In the genomic region with DNA sequence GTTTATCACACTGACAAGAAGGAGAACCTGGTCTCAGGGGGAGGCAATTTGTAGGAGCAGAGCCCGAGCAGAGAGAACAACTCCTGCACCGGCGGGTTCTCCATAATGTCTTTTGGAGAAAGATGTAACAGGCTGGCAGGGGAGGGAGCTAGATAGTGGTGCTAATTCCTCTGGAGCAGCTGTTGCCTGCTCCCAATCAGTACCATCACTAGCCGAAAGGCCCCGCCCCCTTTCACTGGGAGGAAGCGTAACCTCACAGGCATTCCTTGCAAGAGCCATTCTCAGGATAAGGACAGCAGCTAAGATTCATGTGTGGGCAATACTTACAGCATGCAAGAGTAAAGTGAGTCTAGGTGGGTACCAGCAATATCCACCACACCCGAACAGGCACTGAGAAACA, we compare ENCODE assay signal across 11 mouse cellular contexts. TPM values are rescaled to one million over a fixed set of nuclear protein-coding genes. Genes with fewer than 3 reads are reported as not detected.
DNase-seq lines count a peak whose midpoint lies in the region; ATAC-seq and TF ChIP-seq lines count a peak whose summit lies in the region.
"Had no signal": no experiment of that assay in that cellular context is flagged by ENCODE, and none has a peak within 500 bp of the region (broad histone marks: within the 10 kb centered on the region; RNA-seq: fewer than 3 reads in every experiment).

No protein-coding gene starts in this region.

- H3K27ac ChIP-seq in hindbrain, embryonic 11.5 days (ENCODE audit: low read depth, low read length), result no peak overlapping the region
- no peak overlapping the region for H3K27ac ChIP-seq in hindbrain, embryonic 13.5 days
- H3K27ac ChIP-seq in liver, embryonic 11.5 days (ENCODE audit: low read depth, low read length), result no peak overlapping the region
- no peak overlapping the region for H3K27ac ChIP-seq in forebrain, embryonic 15.5 days (replicated peaks)
- H3K27ac ChIP-seq: forebrain, embryonic 13.5 days; lung, embryonic 15.5 days had no signal

- no peak overlapping the region for H3ac ChIP-seq in C2C12 (ENCODE audit: control insufficient read depth, insufficient read length, low read depth)

- no peaks in the 10 kb centered on the region for H3K79me3 ChIP-seq in C2C12 (ENCODE audit: low read depth)

- no peak overlapping the region for H3K4me3 ChIP-seq in hindbrain, embryonic 11.5 days (ENCODE audit: low read depth, low read length)
- H3K4me3 ChIP-seq in hindbrain, embryonic 13.5 days, result no peak overlapping the region
- no peak overlapping the region for H3K4me3 ChIP-seq in C2C12 (ENCODE audit: insufficient read depth, poor library complexity, severe bottlenecking)
- H3K4me3 ChIP-seq in liver, embryonic 11.5 days (ENCODE audit: low read depth, low read length), result no peak overlapping the region
- no peak overlapping the region for H3K4me3 ChIP-seq in forebrain, embryonic 15.5 days
- H3K4me3 ChIP-seq: forebrain, embryonic 13.5 days; lung, embryonic 15.5 days had no signal

- H3K27me3 ChIP-seq in hindbrain, embryonic 11.5 days (ENCODE audit: control insufficient read depth, insufficient read depth, low read length), result no peaks in the 10 kb centered on the region
- H3K27me3 ChIP-seq in hindbrain, embryonic 13.5 days, result no peaks in the 10 kb centered on the region
- no peaks in the 10 kb centered on the region for H3K27me3 ChIP-seq in C2C12 (ENCODE audit: control insufficient read depth, insufficient read depth, insufficient read length)
- no peaks in the 10 kb centered on the region; the same call in 1 of the 2 replicates for H3K27me3 ChIP-seq in liver, embryonic 11.5 days (replicated peaks; ENCODE audit: control insufficient read depth, insufficient read depth, low read length)
- H3K27me3 ChIP-seq in forebrain, embryonic 15.5 days, result no peaks in the 10 kb centered on the region
- H3K27me3 ChIP-seq: forebrain, embryonic 13.5 days; lung, embryonic 15.5 days had no signal

- H3K79me2 ChIP-seq in C2C12 (ENCODE audit: control insufficient read depth, insufficient read depth), result no peaks in the 10 kb centered on the region

- ATAC-seq in hindbrain, embryonic 11.5 days (ENCODE audit: low FRiP score), result no peak
- ATAC-seq in hindbrain, embryonic 13.5 days (ENCODE audit: low FRiP score), result no peak
- ATAC-seq in common myeloid progenitor, adult 5-6 weeks (replicated peaks; ENCODE audit: low read depth, poor library complexity, severe bottlenecking), result peak; percentile 26
- ATAC-seq in liver, embryonic 11.5 days (replicated peaks; ENCODE audit: low FRiP score), result peak; percentile 45; the same call in 1 of the 2 replicates
- ATAC-seq in forebrain, embryonic 15.5 days (replicated peaks), result no peak
- ATAC-seq in inflammation-experienced regulatory T-cells, adult 6 months, result no peak
- ATAC-seq: forebrain, embryonic 13.5 days had no signal

- no peak for TF ChIP-seq CTCF in C2C12 (IDR thresholded peaks at IDR 0.05; ENCODE audit: control insufficient read depth, insufficient read depth, insufficient read length)

- H3K4me2 ChIP-seq in hindbrain, embryonic 11.5 days (replicated peaks; ENCODE audit: low read depth, low read length), result no peak overlapping the region
- H3K4me2 ChIP-seq in hindbrain, embryonic 13.5 days, result no peak overlapping the region
- H3K4me2 ChIP-seq in liver, embryonic 11.5 days, result no peak overlapping the region
- H3K4me2 ChIP-seq in forebrain, embryonic 15.5 days (replicated peaks), result no peak overlapping the region
- H3K4me2 ChIP-seq: forebrain, embryonic 13.5 days; lung, embryonic 15.5 days had no signal

- H3K9ac ChIP-seq in hindbrain, embryonic 11.5 days (ENCODE audit: low read depth, low read length), result 0 out of 2 replicates have a peak overlapping the region, but pooled peaks have one; percentile 16
- no peak overlapping the region for H3K9ac ChIP-seq in hindbrain, embryonic 13.5 days
- no peak overlapping the region for H3K9ac ChIP-seq in liver, embryonic 11.5 days (ENCODE audit: low read depth, low read length)
- no peak overlapping the region for H3K9ac ChIP-seq in forebrain, embryonic 15.5 days (replicated peaks)
- H3K9ac ChIP-seq: forebrain, embryonic 13.5 days; lung, embryonic 15.5 days had no signal

- WGBS in hindbrain, embryonic 11.5 days, result 58% methylated on average over 7 of the region's 7 CpGs
- 60% methylated on average over 7 of the region's 7 CpGs for WGBS in hindbrain, embryonic 13.5 days
- 22% methylated on average over 7 of the region's 7 CpGs for WGBS in liver, embryonic 11.5 days
- WGBS in forebrain, embryonic 15.5 days, result 71% methylated on average over 7 of the region's 7 CpGs

- peaks cover 2% of the 10 kb centered on the region; the same call in 1 of the 2 replicates for H3K36me3 ChIP-seq in hindbrain, embryonic 11.5 days (ENCODE audit: control insufficient read depth, insufficient read depth, low read length)
- H3K36me3 ChIP-seq in hindbrain, embryonic 13.5 days, result peaks cover 6% of the 10 kb centered on the region; the same call in 1 of the 2 replicates
- H3K36me3 ChIP-seq in C2C12 (ENCODE audit: control insufficient read depth, insufficient read depth), result no peaks in the 10 kb centered on the region
- H3K36me3 ChIP-seq in liver, embryonic 11.5 days (ENCODE audit: control insufficient read depth, insufficient read depth, low read length), result no peaks in the 10 kb centered on the region
- H3K36me3 ChIP-seq in forebrain, embryonic 15.5 days, result no peaks in the 10 kb centered on the region
- H3K36me3 ChIP-seq: lung, embryonic 15.5 days had no signal

- H3K4me1 ChIP-seq in hindbrain, embryonic 11.5 days (replicated peaks; ENCODE audit: control insufficient read depth, insufficient read depth, low read length), result no peaks in the 10 kb centered on the region
- peaks cover 25% of the 10 kb centered on the region for H3K4me1 ChIP-seq in hindbrain, embryonic 13.5 days (replicated peaks)
- H3K4me1 ChIP-seq in liver, embryonic 11.5 days (replicated peaks; ENCODE audit: control insufficient read depth, insufficient read depth, low read length), result peaks cover 20% of the 10 kb centered on the region
- no peaks in the 10 kb centered on the region for H3K4me1 ChIP-seq in forebrain, embryonic 15.5 days
- H3K4me1 ChIP-seq: forebrain, embryonic 13.5 days had no signal

- DNase-seq in hindbrain, embryonic 11.5 days (ENCODE audit: low spot score), result no peak
- DNase-seq in liver, embryonic 11.5 days (ENCODE audit: low spot score), result no peak
- DNase-seq in Muller cell, postnatal 12 days (ENCODE audit: inconsistent ontology term), result no peak
- DNase-seq: kidney, adult 2 months had no signal

- H3K9me3 ChIP-seq in hindbrain, embryonic 11.5 days (ENCODE audit: control insufficient read depth, low read length), result no peaks in the 10 kb centered on the region
- H3K9me3 ChIP-seq in hindbrain, embryonic 13.5 days, result no peaks in the 10 kb centered on the region
- H3K9me3 ChIP-seq in liver, embryonic 11.5 days (ENCODE audit: control insufficient read depth, low read length), result no peaks in the 10 kb centered on the region
- no peaks in the 10 kb centered on the region for H3K9me3 ChIP-seq in forebrain, embryonic 15.5 days
- H3K9me3 ChIP-seq: forebrain, embryonic 13.5 days; lung, embryonic 15.5 days had no signal

TF ChIP-seq in C2C12, 6 proteins besides CTCF, POLR2A, EP300 and RAD21:
- TF ChIP-seq FOSL1 (IDR thresholded peaks at IDR 0.05; ENCODE audit: insufficient read depth, low read length, poor library complexity, severe bottlenecking), result no peak
- TF ChIP-seq MYOD1 (IDR thresholded peaks at IDR 0.05; ENCODE audit: control insufficient read depth, insufficient read length, low read depth), result peak; percentile 32

RNA-seq across cellular contexts. Expression of a gene that starts 12.4 kb away (rescaled TPM):
- 27.2 and 27.3 TPM in 2 replicates for polyA plus RNA-seq in hindbrain, embryonic 11.5 days (2014; fragmentation: Nextera tagmentation; extraction: Ambion mirVana)
- polyA plus RNA-seq in hindbrain, embryonic 13.5 days (2015; fragmentation: Nextera tagmentation; extraction: Ambion mirVana), result 29.6 and 30.6 TPM in 2 replicates
- polyA plus RNA-seq in C2C12 (2012; fragmentation: generic; extraction: Trizol), result 0.94 TPM
- 48.4 and 49.3 TPM in 2 replicates for total RNA-seq in common myeloid progenitor, adult 5-6 weeks (2017)
- polyA plus RNA-seq in liver, embryonic 11.5 days (2014; fragmentation: Nextera tagmentation; extraction: Ambion mirVana), result 4.9 and 6.2 TPM in 2 replicates
- 26.2 and 26.8 TPM in 2 replicates for polyA plus RNA-seq in forebrain, embryonic 15.5 days (2015; fragmentation: Nextera tagmentation; extraction: Ambion mirVana)
- 10 to 100 TPM; 78.8 to 88.1 (median 87.3) TPM for polyA plus RNA-seq in inflammation-experienced regulatory T-cells, adult 6 months (2017; shearing (Covaris generic))

Comparison
In these comparisons a context has a peak if more than half of its experiments do, and no peak if none do; other contexts are left out.
1. ATAC-seq: peak in common myeloid progenitor, adult 5-6 weeks (single experiment) and liver, embryonic 11.5 days (single experiment); none in hindbrain, embryonic 11.5 days (single experiment), hindbrain, embryonic 13.5 days (single experiment), forebrain, embryonic 15.5 days (single experiment) and inflammation-experienced regulatory T-cells, adult 6 months (single experiment).